Mouse (Mus musculus): ENCODE measurements at regions not wholly inside any gene's neighbourhood (a gene's known extent, or its start where the extent isn't known, plus 50 kb on each side); places are given as distances from the start of the nearest gene placed in this dataset.

- Histone ChIP-seq H3K9ac (replicated peaks; ENCODE audit: low read length) (no peak overlapping the region), H3K4me2 (ENCODE audit: low read depth, low read length) (no peak overlapping the region), H3K4me1 (ENCODE audit: control insufficient read depth, insufficient read depth, low read length) (no peaks in the 10 kb centered on the region), H3K9me3 (replicated peaks; ENCODE audit: control insufficient read depth, low read length) (no peaks in the 10 kb centered on the region), H3K4me3 (ENCODE audit: low read depth, low read length) (no peak overlapping the region), H3K27me3 (ENCODE audit: control insufficient read depth, insufficient read depth, low read length) (no peaks in the 10 kb centered on the region), H3K36me3 (replicated peaks; ENCODE audit: control insufficient read depth, insufficient read depth, low read depth, low read length) (no peaks in the 10 kb centered on the region), H3K27ac (replicated peaks; ENCODE audit: low read depth, low read length) (no peak overlapping the region)
- 58% methylated on average over 5 of the region's 5 CpGs for WGBS
- no peak for DNase-seq (ENCODE audit: low spot score)
- no peak for ATAC-seq (replicated peaks; ENCODE audit: insufficient number of reproducible peaks, low FRiP score, low TSS enrichment, low read depth)
Measured at GRCm38 (mm10) chr12:97312282-97313040, 946.8 kb downstream of the Galc start.

GRCm38 (mm10) chr12:97278792-97279191 is 980.5 kb downstream of the Galc start:
- H3K4me3 ChIP-seq (ENCODE audit: low read depth, low read length), result no peak overlapping the region
- DNase-seq (ENCODE audit: low spot score), result no peak
- no peaks in the 10 kb centered on the region for H3K36me3 ChIP-seq (replicated peaks; ENCODE audit: control insufficient read depth, insufficient read depth, low read depth, low read length)
- 85% methylated on average over 2 of the region's 2 CpGs for WGBS
- H3K27me3 ChIP-seq (ENCODE audit: control insufficient read depth, insufficient read depth, low read length), result no peaks in the 10 kb centered on the region
- H3K27ac ChIP-seq (replicated peaks; ENCODE audit: low read depth, low read length), result no peak overlapping the region
- no peaks in the 10 kb centered on the region for H3K4me1 ChIP-seq (ENCODE audit: control insufficient read depth, insufficient read depth, low read length)
- ATAC-seq (replicated peaks; ENCODE audit: insufficient number of reproducible peaks, low FRiP score, low TSS enrichment, low read depth), result no peak
- no peaks in the 10 kb centered on the region for H3K9me3 ChIP-seq (replicated peaks; ENCODE audit: control insufficient read depth, low read length)
- H3K4me2 ChIP-seq (ENCODE audit: low read depth, low read length), result no peak overlapping the region
- no peak overlapping the region for H3K9ac ChIP-seq (replicated peaks; ENCODE audit: low read length)

GRCm38 (mm10) chr12:97278331-97278730 is 980.9 kb downstream of the Galc start:
- Histone ChIP-seq H3K4me3 (ENCODE audit: low read depth, low read length) (no peak overlapping the region), H3K27me3 (ENCODE audit: control insufficient read depth, insufficient read depth, low read length) (no peaks in the 10 kb centered on the region), H3K9ac (replicated peaks; ENCODE audit: low read length) (no peak overlapping the region), H3K4me1 (ENCODE audit: control insufficient read depth, insufficient read depth, low read length) (no peaks in the 10 kb centered on the region), H3K27ac (replicated peaks; ENCODE audit: low read depth, low read length) (no peak overlapping the region), H3K36me3 (replicated peaks; ENCODE audit: control insufficient read depth, insufficient read depth, low read depth, low read length) (no peaks in the 10 kb centered on the region), H3K4me2 (ENCODE audit: low read depth, low read length) (no peak overlapping the region), H3K9me3 (replicated peaks; ENCODE audit: control insufficient read depth, low read length) (no peaks in the 10 kb centered on the region)
- 59% methylated on average over 1 of the region's 1 CpGs for WGBS
- DNase-seq (ENCODE audit: low spot score), result peak; percentile 47
- ATAC-seq (replicated peaks; ENCODE audit: insufficient number of reproducible peaks, low FRiP score, low TSS enrichment, low read depth), result no peak

All from embryonic facial prominence, embryonic 11.5 days (tissue).